Mouse (Mus musculus): Measurements from ENCODE around the gene Rngtt. TPM values are rescaled to one million over a fixed set of nuclear protein-coding genes. Genes with fewer than 3 reads are reported as not detected.
A peak's percentile ranks its signal among the peaks of the same experiment; 100 is the strongest.

Gene Rngtt
- polyA plus RNA-seq, 1 experiment from 2014 or later = 14.3 TPM

GRCm38 (mm10) chr4:33478011-33478785 is 168.1 kb downstream of the Rngtt start:
- Histone ChIP-seq H3K9ac (ENCODE audit: low read depth, low read length) (no peak overlapping the region), H3K36me3 (ENCODE audit: insufficient read depth, low read length) (no peaks in the 10 kb centered on the region), H3K4me1 (replicated peaks; ENCODE audit: insufficient read depth, low read length) (no peaks in the 10 kb centered on the region), H3K4me3 (replicated peaks; ENCODE audit: low read depth, low read length) (no peak overlapping the region), H3K27ac (no peak overlapping the region), H3K4me2 (ENCODE audit: low read length) (no peak overlapping the region), H3K27me3 (ENCODE audit: insufficient read depth, low read length) (no peaks in the 10 kb centered on the region), H3K9me3 (replicated peaks; ENCODE audit: low read length) (no peaks in the 10 kb centered on the region)
- TF ChIP-seq CTCF (IDR thresholded peaks at IDR 0.05; ENCODE audit: low read depth) = no peak
- ATAC-seq (replicated peaks; ENCODE audit: low FRiP score, low read depth) = no peak
- no peak for DNase-seq (ENCODE audit: low spot score)
- 89% methylated on average over 8 of the region's 8 CpGs for WGBS

GRCm38 (mm10) chr4:33481721-33482120 is 171.6 kb downstream of the Rngtt start:
- Histone ChIP-seq H3K4me3 (replicated peaks; ENCODE audit: low read depth, low read length) (no peak overlapping the region), H3K9me3 (replicated peaks; ENCODE audit: low read length) (no peaks in the 10 kb centered on the region), H3K36me3 (ENCODE audit: insufficient read depth, low read length) (no peaks in the 10 kb centered on the region), H3K27me3 (ENCODE audit: insufficient read depth, low read length) (no peaks in the 10 kb centered on the region), H3K9ac (ENCODE audit: low read depth, low read length) (no peak overlapping the region), H3K27ac (no peak overlapping the region), H3K4me2 (ENCODE audit: low read length) (no peak overlapping the region), H3K4me1 (replicated peaks; ENCODE audit: insufficient read depth, low read length) (no peaks in the 10 kb centered on the region)
- no peak for TF ChIP-seq CTCF (IDR thresholded peaks at IDR 0.05; ENCODE audit: low read depth)
- DNase-seq (ENCODE audit: low spot score) (no peak), ATAC-seq (replicated peaks; ENCODE audit: low FRiP score, low read depth) (no peak)

- H3K36me3 ChIP-seq (ENCODE audit: insufficient read depth, low read length) = no peaks in the 10 kb centered on the region
- ATAC-seq (replicated peaks; ENCODE audit: low FRiP score, low read depth) (no peak), DNase-seq (ENCODE audit: low spot score) (no peak)
- no peak for TF ChIP-seq CTCF (IDR thresholded peaks at IDR 0.05; ENCODE audit: low read depth)
- H3K27me3 ChIP-seq (ENCODE audit: insufficient read depth, low read length) = no peaks in the 10 kb centered on the region
- no peak overlapping the region for H3K27ac ChIP-seq
- H3K4me1 ChIP-seq (replicated peaks; ENCODE audit: insufficient read depth, low read length) = no peaks in the 10 kb centered on the region
- H3K9me3 ChIP-seq (replicated peaks; ENCODE audit: low read length) = no peaks in the 10 kb centered on the region
- no peak overlapping the region for H3K4me3 ChIP-seq (replicated peaks; ENCODE audit: low read depth, low read length)
- no peak overlapping the region for H3K4me2 ChIP-seq (ENCODE audit: low read length)
- no peak overlapping the region for H3K9ac ChIP-seq (ENCODE audit: low read depth, low read length)
- WGBS = 92% methylated on average over 1 of the region's 1 CpGs
Observed at GRCm38 (mm10) chr4:33486050-33486449, 175.9 kb downstream of the Rngtt start.

GRCm38 (mm10) chr4:33491108-33491507 is 181.0 kb downstream of the Rngtt start:
- no peak for TF ChIP-seq CTCF (IDR thresholded peaks at IDR 0.05; ENCODE audit: low read depth)
- DNase-seq (ENCODE audit: low spot score) = peak; percentile 5
- 69% methylated on average over 1 of the region's 1 CpGs for WGBS
- no peak overlapping the region for H3K27ac ChIP-seq
- H3K36me3 ChIP-seq (ENCODE audit: insufficient read depth, low read length) = no peaks in the 10 kb centered on the region
- no peak overlapping the region for H3K4me2 ChIP-seq (ENCODE audit: low read length)
- H3K4me1 ChIP-seq (replicated peaks; ENCODE audit: insufficient read depth, low read length) = no peaks in the 10 kb centered on the region
- no peak overlapping the region for H3K9ac ChIP-seq (ENCODE audit: low read depth, low read length)
- no peaks in the 10 kb centered on the region for H3K27me3 ChIP-seq (ENCODE audit: insufficient read depth, low read length)
- H3K9me3 ChIP-seq (replicated peaks; ENCODE audit: low read length) = no peaks in the 10 kb centered on the region
- H3K4me3 ChIP-seq (replicated peaks; ENCODE audit: low read depth, low read length) = no peak overlapping the region
- no peak for ATAC-seq (replicated peaks; ENCODE audit: low FRiP score, low read depth)

GRCm38 (mm10) chr4:33494377-33494776 is 184.3 kb downstream of the Rngtt start:
- DNase-seq (ENCODE audit: low spot score) (no peak), ATAC-seq (replicated peaks; ENCODE audit: low FRiP score, low read depth) (no peak)
- Histone ChIP-seq H3K9ac (ENCODE audit: low read depth, low read length) (no peak overlapping the region), H3K27me3 (ENCODE audit: insufficient read depth, low read length) (no peaks in the 10 kb centered on the region), H3K36me3 (ENCODE audit: insufficient read depth, low read length) (no peaks in the 10 kb centered on the region), H3K4me1 (replicated peaks; ENCODE audit: insufficient read depth, low read length) (no peaks in the 10 kb centered on the region), H3K4me2 (ENCODE audit: low read length) (no peak overlapping the region), H3K9me3 (replicated peaks; ENCODE audit: low read length) (no peaks in the 10 kb centered on the region), H3K4me3 (replicated peaks; ENCODE audit: low read depth, low read length) (no peak overlapping the region), H3K27ac (no peak overlapping the region)
- WGBS = 92% methylated on average over 2 of the region's 2 CpGs
- TF ChIP-seq CTCF (IDR thresholded peaks at IDR 0.05; ENCODE audit: low read depth) = no peak

- TF ChIP-seq CTCF (IDR thresholded peaks at IDR 0.05; ENCODE audit: low read depth) = no peak
- Histone ChIP-seq H3K9me3 (replicated peaks; ENCODE audit: low read length) (no peaks in the 10 kb centered on the region), H3K4me3 (replicated peaks; ENCODE audit: low read depth, low read length) (no peak overlapping the region), H3K36me3 (ENCODE audit: insufficient read depth, low read length) (0 out of 2 replicates have a peak, but pooled peaks cover 2% of the 10 kb centered on the region), H3K9ac (ENCODE audit: low read depth, low read length) (no peak overlapping the region), H3K4me1 (replicated peaks; ENCODE audit: insufficient read depth, low read length) (no peaks in the 10 kb centered on the region), H3K27ac (no peak overlapping the region), H3K4me2 (ENCODE audit: low read length) (no peak overlapping the region), H3K27me3 (ENCODE audit: insufficient read depth, low read length) (no peaks in the 10 kb centered on the region)
- WGBS = 51% methylated on average over 2 of the region's 2 CpGs
- ATAC-seq (replicated peaks; ENCODE audit: low FRiP score, low read depth) (no peak), DNase-seq (ENCODE audit: low spot score) (peak; percentile 13)
Observed at GRCm38 (mm10) chr4:33496985-33497384, 186.9 kb downstream of the Rngtt start.

GRCm38 (mm10) chr4:33497657-33498056 is 187.5 kb downstream of the Rngtt start:
- no peak overlapping the region for H3K4me3 ChIP-seq (replicated peaks; ENCODE audit: low read depth, low read length)
- no peak for TF ChIP-seq CTCF (IDR thresholded peaks at IDR 0.05; ENCODE audit: low read depth)
- no peak for DNase-seq (ENCODE audit: low spot score)
- no peak for ATAC-seq (replicated peaks; ENCODE audit: low FRiP score, low read depth)
- H3K27me3 ChIP-seq (ENCODE audit: insufficient read depth, low read length) = no peaks in the 10 kb centered on the region
- 0 out of 2 replicates have a peak, but pooled peaks cover 2% of the 10 kb centered on the region for H3K36me3 ChIP-seq (ENCODE audit: insufficient read depth, low read length)
- H3K4me1 ChIP-seq (replicated peaks; ENCODE audit: insufficient read depth, low read length) = no peaks in the 10 kb centered on the region
- H3K9me3 ChIP-seq (replicated peaks; ENCODE audit: low read length) = no peaks in the 10 kb centered on the region
- no peak overlapping the region for H3K27ac ChIP-seq
- H3K9ac ChIP-seq (ENCODE audit: low read depth, low read length) = no peak overlapping the region
- no peak overlapping the region for H3K4me2 ChIP-seq (ENCODE audit: low read length)

Measured in kidney, postnatal 0 days (tissue).